8 mouse cellular contexts compared by ENCODE assay signal in genomic region chr19:8682996-8683395, GRCm38 (mm10). TPM values are rescaled to one million over a fixed set of nuclear protein-coding genes. Genes with fewer than 3 reads are reported as not detected.
DNase-seq lines count a peak whose midpoint lies in the region; ATAC-seq and TF ChIP-seq lines count a peak whose summit lies in the region.

No protein-coding gene starts in this region.

- peak; percentile 68 for ATAC-seq in erythroid progenitor cell, adult 5-6 weeks (replicated peaks; ENCODE audit: low FRiP score, poor library complexity, severe bottlenecking)
- ATAC-seq in lung, embryonic 14.5 days (ENCODE audit: insufficient read depth): peak; percentile 66; the same call in 1 of the 2 replicates

- no peaks in the 10 kb centered on the region for H3K36me3 ChIP-seq in lung, embryonic 14.5 days (ENCODE audit: insufficient read depth)

- H3K4me3 ChIP-seq in lung, embryonic 14.5 days (ENCODE audit: low read depth, low read length): no peak overlapping the region
- H3K4me3 ChIP-seq in olfactory bulb, adult 2 months (ENCODE audit: insufficient read depth, low read depth, low read length): no peak overlapping the region

- DNase-seq in ES-CJ7 (ENCODE audit: low read depth, low spot score): peak; percentile 94
- DNase-seq in adrenal gland, postnatal 36 days: peak; percentile 64 to 82
- DNase-seq in heart, postnatal 36 days: peak; percentile 76
- DNase-seq in kidney, postnatal 4 days: peak; percentile 79 to 84
- DNase-seq in lung, embryonic 14.5 days: peak; percentile 96
- DNase-seq in thymus, postnatal 25 days: peak; percentile 72

- no peak for TF ChIP-seq POLR2A in olfactory bulb, adult 2 months (IDR thresholded peaks at IDR 0.05; ENCODE audit: insufficient read depth, low read depth, low read length)

- H3K9ac ChIP-seq in lung, embryonic 14.5 days: no peak overlapping the region

- H3K9me3 ChIP-seq in lung, embryonic 14.5 days (ENCODE audit: low read depth, low read length): no peaks in the 10 kb centered on the region

- H3K27ac ChIP-seq in lung, embryonic 14.5 days (ENCODE audit: low read depth): no peak overlapping the region
- H3K27ac ChIP-seq in olfactory bulb, adult 2 months (ENCODE audit: insufficient read depth, low read depth, low read length): 0 out of 2 replicates have a peak overlapping the region, but pooled peaks have one; percentile 33

- peak; percentile 90 for TF ChIP-seq CTCF in lung, embryonic 14.5 days (IDR thresholded peaks at IDR 0.05; ENCODE audit: low read depth)
- TF ChIP-seq CTCF in olfactory bulb, adult 2 months (IDR thresholded peaks at IDR 0.05; ENCODE audit: insufficient read depth, low read depth, low read length): no peak

- H3K27me3 ChIP-seq in lung, embryonic 14.5 days (ENCODE audit: insufficient read depth, low read length): no peaks in the 10 kb centered on the region

- WGBS in lung, embryonic 14.5 days: 0% methylated on average over 3 of the region's 3 CpGs
- WGBS in olfactory bulb, adult 2 months: 0% methylated on average over 3 of the region's 3 CpGs

- H3K4me1 ChIP-seq in lung, embryonic 14.5 days (ENCODE audit: insufficient read depth): 0 out of 2 replicates have a peak, but pooled peaks cover 4% of the 10 kb centered on the region
- peaks cover 28% of the 10 kb centered on the region for H3K4me1 ChIP-seq in olfactory bulb, adult 2 months (ENCODE audit: control insufficient read depth, insufficient read depth, low read length)

- no peak overlapping the region for H3K4me2 ChIP-seq in lung, embryonic 14.5 days

- intact Hi-C loops in heart, postnatal 36 days (cut with DNase I): loop anchor here (1.0 kb wide), 1 partner anchor 105 kb away; no protein-coding TSS in a partner anchor

RNA-seq across cellular contexts. Expression of gene Chrm1, which starts 19.4 kb away (rescaled TPM):
- total RNA-seq in adrenal gland, postnatal 36 days (2021): 1 to 10 TPM; 1.3 TPM
- total RNA-seq in erythroid progenitor cell, adult 5-6 weeks (2015; ENCODE audit: low replicate concordance): not detected in 2 replicates
- total RNA-seq in erythroid progenitor cell, adult 5-6 weeks (2017; ENCODE audit: low replicate concordance): 0.26 TPM in 1 of 2 replicates, not detected in the other
- not detected for total RNA-seq in heart, postnatal 36 days (2021)
- 0.05 and 0.08 TPM in 2 replicates for polyA plus RNA-seq in lung, embryonic 14.5 days (2014; fragmentation: Nextera tagmentation; extraction: Ambion mirVana)
- not detected in 2 replicates for polyA plus RNA-seq in olfactory bulb, adult 2 months (2012; ENCODE audit: insufficient read depth, insufficient read length, low replicate concordance, missing spikeins)

RNA-seq across cellular contexts. Expression of gene Slc3a2, which starts 40.2 kb away (rescaled TPM):
- 100 to 1,000 TPM; 354 to 445 TPM for total RNA-seq in adrenal gland, postnatal 36 days (2021)
- 198 and 206 TPM in 2 replicates for total RNA-seq in erythroid progenitor cell, adult 5-6 weeks (2015; ENCODE audit: low replicate concordance)
- total RNA-seq in erythroid progenitor cell, adult 5-6 weeks (2017; ENCODE audit: low replicate concordance): 242 and 266 TPM in 2 replicates
- total RNA-seq in heart, postnatal 36 days (2021): 10 to 100 TPM; 37.7 to 43.0 TPM
- 85.0 and 89.1 TPM in 2 replicates for polyA plus RNA-seq in lung, embryonic 14.5 days (2014; fragmentation: Nextera tagmentation; extraction: Ambion mirVana)
- polyA plus RNA-seq in olfactory bulb, adult 2 months (2012; ENCODE audit: insufficient read depth, insufficient read length, low replicate concordance, missing spikeins): not detected in 2 replicates

RNA-seq across cellular contexts. Expression of gene Wdr74, which starts 52.6 kb away (rescaled TPM):
- total RNA-seq in adrenal gland, postnatal 36 days (2021): 10 to 100 TPM; 52.3 to 71.2 TPM
- total RNA-seq in erythroid progenitor cell, adult 5-6 weeks (2015; ENCODE audit: low replicate concordance): 22.0 and 28.9 TPM in 2 replicates
- total RNA-seq in erythroid progenitor cell, adult 5-6 weeks (2017; ENCODE audit: low replicate concordance): 10.7 and 15.0 TPM in 2 replicates
- total RNA-seq in heart, postnatal 36 days (2021): 10 to 100 TPM; 22.0 to 22.4 TPM
- polyA plus RNA-seq in lung, embryonic 14.5 days (2014; fragmentation: Nextera tagmentation; extraction: Ambion mirVana): 83.4 and 88.0 TPM in 2 replicates
- polyA plus RNA-seq in olfactory bulb, adult 2 months (2012; ENCODE audit: insufficient read depth, insufficient read length, low replicate concordance, missing spikeins): not detected in 2 replicates

RNA-seq across cellular contexts. Expression of gene 1700092M07Rik, which starts 57.5 kb away (rescaled TPM):
- 1 to 10 TPM in 1 of 2 experiments, under 1 TPM in 1; 0.82 to 1.0 TPM for total RNA-seq in adrenal gland, postnatal 36 days (2021)
- not detected in 2 replicates for total RNA-seq in erythroid progenitor cell, adult 5-6 weeks (2015; ENCODE audit: low replicate concordance)
- not detected in 2 replicates for total RNA-seq in erythroid progenitor cell, adult 5-6 weeks (2017; ENCODE audit: low replicate concordance)
- total RNA-seq in heart, postnatal 36 days (2021): not detected
- 1.2 and 2.3 TPM in 2 replicates for polyA plus RNA-seq in lung, embryonic 14.5 days (2014; fragmentation: Nextera tagmentation; extraction: Ambion mirVana)
- not detected in 2 replicates for polyA plus RNA-seq in olfactory bulb, adult 2 months (2012; ENCODE audit: insufficient read depth, insufficient read length, low replicate concordance, missing spikeins)

RNA-seq across cellular contexts. Expression of gene Stx5a, which starts 58.2 kb away (rescaled TPM):
- 10 to 100 TPM; 83.6 to 92.9 TPM for total RNA-seq in adrenal gland, postnatal 36 days (2021)
- 67.0 and 97.7 TPM in 2 replicates for total RNA-seq in erythroid progenitor cell, adult 5-6 weeks (2015; ENCODE audit: low replicate concordance)
- 119 and 128 TPM in 2 replicates for total RNA-seq in erythroid progenitor cell, adult 5-6 weeks (2017; ENCODE audit: low replicate concordance)
- 10 to 100 TPM; 28.1 to 29.8 TPM for total RNA-seq in heart, postnatal 36 days (2021)
- 122 and 126 TPM in 2 replicates for polyA plus RNA-seq in lung, embryonic 14.5 days (2014; fragmentation: Nextera tagmentation; extraction: Ambion mirVana)
- polyA plus RNA-seq in olfactory bulb, adult 2 months (2012; ENCODE audit: insufficient read depth, insufficient read length, low replicate concordance, missing spikeins): 609 TPM in 1 of 2 replicates, not detected in the other

Comparison
In these comparisons a context has a peak if more than half of its experiments do, and no peak if none do; other contexts are left out.
1. RNA of gene Slc3a2, which starts 40.2 kb away (total RNA-seq): 354 to 445 TPM in adrenal gland, postnatal 36 days and 198 to 266 TPM in erythroid progenitor cell, adult 5-6 weeks; 37.7 to 43.0 TPM in heart, postnatal 36 days; every median in the first group is over 4 times any median in the second.
2. Peak in every context shown above with its lines, with median percentiles within 50 percentile points of each other: DNase-seq.